In genomic region chr13:96010861-96011511, GRCm38 (mm10) we compare ENCODE assay signal across 8 mouse cellular contexts.
DNase-seq lines count a peak whose midpoint lies in the region; ATAC-seq and TF ChIP-seq lines count a peak whose summit lies in the region.

No protein-coding gene starts in this region.

- no peaks in the 10 kb centered on the region for H3K9me3 ChIP-seq in hindbrain, embryonic 13.5 days

- no peak for TF ChIP-seq POLR2A in thymus, adult 2 months (IDR thresholded peaks at IDR 0.05; ENCODE audit: control insufficient read depth, extremely low read depth, insufficient read depth, low read length, poor library complexity)

- peak in 1 of 2 experiments; percentile 19 for DNase-seq in layer of hippocampus, adult 2 months (ENCODE audit: low spot score in 2 of 2)
- no peak for DNase-seq in layer of hippocampus, postnatal 25 days (ENCODE audit: extremely low spot score in 1 of 2, low spot score in 1 of 2)
- DNase-seq in adrenal gland, postnatal 10 days: peak; percentile 53
- peak; percentile 58 for DNase-seq in neural tube, embryonic 10.5 days (ENCODE audit: extremely low spot score, low spot score)
- no peak for DNase-seq in thymus, adult 2 months
- no peak for DNase-seq in kidney, adult 8-10 months
- DNase-seq in ovary, postnatal 36 days (ENCODE audit: low spot score): no peak

- peak; percentile 78 for ATAC-seq in hindbrain, embryonic 13.5 days (ENCODE audit: low FRiP score)

- no peak overlapping the region for H3K9ac ChIP-seq in hindbrain, embryonic 13.5 days

- H3K27ac ChIP-seq in layer of hippocampus, adult 2 months: peak overlapping the region; percentile 32; the same call in 1 of the 2 replicates
- H3K27ac ChIP-seq in hindbrain, embryonic 13.5 days: peak overlapping the region; percentile 84
- no peak overlapping the region for H3K27ac ChIP-seq in thymus, adult 2 months (ENCODE audit: control insufficient read depth, insufficient read depth, low read length)

- TF ChIP-seq CTCF in layer of hippocampus, adult 2 months (conservative IDR thresholded peaks at IDR 0.05): no peak
- TF ChIP-seq CTCF in thymus, adult 2 months (IDR thresholded peaks at IDR 0.05; ENCODE audit: borderline replicate concordance, control insufficient read depth, extremely low read depth, insufficient read depth, low read length, poor library complexity): no peak

- 31% methylated on average over 11 of the region's 11 CpGs for WGBS in hindbrain, embryonic 13.5 days
- 38% methylated on average over 11 of the region's 11 CpGs for WGBS in thymus, adult 2 months

- no peaks in the 10 kb centered on the region for H3K27me3 ChIP-seq in hindbrain, embryonic 13.5 days
- no peaks in the 10 kb centered on the region for H3K27me3 ChIP-seq in thymus, adult 2 months (ENCODE audit: control insufficient read depth, insufficient read depth, low read length)

- H3K4me2 ChIP-seq in hindbrain, embryonic 13.5 days: peak overlapping the region; percentile 27

- H3K36me3 ChIP-seq in hindbrain, embryonic 13.5 days: no peaks in the 10 kb centered on the region
- no peaks in the 10 kb centered on the region for H3K36me3 ChIP-seq in thymus, adult 2 months (ENCODE audit: control insufficient read depth, insufficient read depth, low read length)

- peaks cover 39% of the 10 kb centered on the region for H3K4me1 ChIP-seq in hindbrain, embryonic 13.5 days (replicated peaks)
- no peaks in the 10 kb centered on the region for H3K4me1 ChIP-seq in thymus, adult 2 months (replicated peaks; ENCODE audit: control insufficient read depth, insufficient read depth, low read length)

- no peak overlapping the region for H3K4me3 ChIP-seq in layer of hippocampus, adult 2 months
- no peak overlapping the region for H3K4me3 ChIP-seq in hindbrain, embryonic 13.5 days
- H3K4me3 ChIP-seq in thymus, adult 2 months (ENCODE audit: control insufficient read depth, insufficient read depth, low read length): no peak overlapping the region

Comparison
In these comparisons a context has a peak if more than half of its experiments do, and no peak if none do; other contexts are left out.
1. DNase-seq: peak in adrenal gland, postnatal 10 days (single experiment) and neural tube, embryonic 10.5 days (single experiment); none in layer of hippocampus, postnatal 25 days (0 of 2), thymus, adult 2 months (single experiment), kidney, adult 8-10 months (0 of 2) and ovary, postnatal 36 days (single experiment).